Mouse (Mus musculus) ES-Bruce4 (cell line): ENCODE measurements around the gene Aspm. TPM values are rescaled to one million over a fixed set of nuclear protein-coding genes. Genes with fewer than 3 reads are reported as not detected.
"Not testable (repeated sequence)": the region's sequence is repeated elsewhere in the genome, so short reads cannot be mapped to it uniquely, and the experiment has no call there.

Experiments
- H3K27ac ChIP-seq: 2 replicates; pipeline ENCODE4 v1.5.1; 2012; ENCODE audit warnings: low read length, inconsistent platforms; ENCODE audit not compliant: insufficient read depth
- H3K27me3 ChIP-seq: 2 replicates; pipeline ENCODE4 v1.6.1; 2012; ENCODE audit warnings: mild to moderate bottlenecking, low read length, inconsistent platforms; ENCODE audit not compliant: control insufficient read depth, poor library complexity, insufficient read depth, severe bottlenecking
- H3K36me3 ChIP-seq: 2 replicates; pipeline ENCODE4 v1.6.1; 2012; ENCODE audit warnings: inconsistent platforms, mild to moderate bottlenecking, low read length, moderate library complexity; ENCODE audit not compliant: control insufficient read depth, poor library complexity, insufficient read depth, severe bottlenecking
- H3K4me1 ChIP-seq: one replicate; pipeline ENCODE4 v1.8.1; 2011; ENCODE audit warnings: low read length; ENCODE audit not compliant: control insufficient read depth, insufficient read depth
- H3K4me3 ChIP-seq: 2 replicates; pipeline ENCODE4 v1.5.1; 2011; ENCODE audit warnings: low read depth, mild to moderate bottlenecking, low read length
- H3K9ac ChIP-seq: 2 replicates; pipeline ENCODE4 v1.6.1; 2012; ENCODE audit warnings: low read depth, mild to moderate bottlenecking, inconsistent platforms; ENCODE audit not compliant: poor library complexity, severe bottlenecking
- H3K9me3 ChIP-seq: replicated peaks from 2 replicates; pipeline ENCODE4 v1.6.1; 2012; ENCODE audit warnings: mild to moderate bottlenecking, low read length, inconsistent platforms; ENCODE audit not compliant: control insufficient read depth, poor library complexity, insufficient read depth, severe bottlenecking
- CTCF ChIP-seq: IDR thresholded peaks from one replicate; pipeline ENCODE4 v1.8.1; 2011; ENCODE audit warnings: low read depth, low read length
- EP300 ChIP-seq: IDR thresholded peaks from 2 replicates; pipeline ENCODE4 v1.6.1; 2011; ENCODE audit warnings: low read depth, low read length; ENCODE audit not compliant: insufficient read depth
- POLR2A ChIP-seq: IDR thresholded peaks from one replicate; pipeline ENCODE4 v1.8.1; 2011; ENCODE audit warnings: low read length; ENCODE audit not compliant: insufficient read depth
- polyA plus RNA-seq: library from polyadenylated mRNA; stranded (reverse); fragments of >200 nt; gene quantifications from 2 replicates; pipeline ENCODE4 v1.2.4, GENCODE M21; 2011; ENCODE audit warnings: low read depth; ENCODE audit not compliant: missing spikeins, insufficient read depth, insufficient read length

Gene Aspm
- polyA plus RNA-seq, 1 experiment, result 56.7 TPM

DNA sequence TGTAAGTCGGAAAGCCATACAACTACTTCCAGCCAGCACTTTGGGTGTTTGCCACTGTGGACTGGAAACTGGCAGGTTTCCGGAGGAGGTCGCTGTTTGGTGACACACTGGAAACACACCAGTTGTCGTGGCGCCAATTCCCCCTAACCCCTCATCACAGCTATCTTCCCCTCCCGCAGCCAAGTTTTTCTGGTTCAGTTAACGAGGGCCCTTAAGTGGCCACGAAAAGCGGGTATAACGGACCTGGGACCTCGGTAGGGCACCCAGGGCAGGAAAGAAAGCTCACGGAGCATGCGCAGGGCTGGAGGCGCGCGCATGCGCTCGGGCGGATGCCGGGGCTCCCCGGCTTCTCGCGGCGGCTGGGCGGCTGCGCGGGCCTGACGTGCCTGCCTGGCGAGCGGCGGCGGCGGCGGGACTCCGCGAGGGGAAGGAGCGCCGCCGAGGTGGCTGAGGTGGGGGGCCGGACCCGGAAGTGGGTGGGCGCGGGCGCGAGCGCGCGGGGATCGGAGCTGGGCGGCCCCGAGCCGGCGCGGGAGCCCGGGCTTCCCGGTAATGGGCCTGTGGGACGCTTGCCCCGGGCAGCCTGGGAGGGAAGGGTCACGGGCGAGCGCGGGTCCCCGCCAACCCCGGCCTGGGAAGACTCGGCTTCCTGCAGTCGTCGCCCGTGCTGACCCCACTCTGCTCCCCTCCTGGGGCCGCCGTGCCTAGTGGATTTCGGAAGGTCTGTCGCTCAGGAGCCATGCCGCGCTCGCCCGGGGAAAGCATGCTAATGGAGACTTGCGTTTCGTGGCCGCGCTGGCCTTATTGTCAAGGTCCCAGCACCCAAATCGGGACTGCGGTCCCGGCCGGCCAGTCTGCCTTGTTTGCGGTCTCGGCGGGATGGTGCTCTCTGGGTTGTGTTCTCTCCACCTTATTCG lies 32.4 kb upstream of the Aspm start, which contains the start of gene Zbtb41:
Gene Zbtb41, plus strand, starts transcription at position 414 of the 917 bp plus-strand sequence.
- Histone ChIP-seq H3K27ac (peak within 1 kb of the TSS; percentile 2; the same call in 1 of the 2 replicates), H3K4me1 (peaks cover 1% of the 10 kb centered on the region)
- TF ChIP-seq CTCF, result peak; percentile 47
- TF ChIP-seq EP300, result no peak
- peak; percentile 21 for TF ChIP-seq POLR2A

DNA sequence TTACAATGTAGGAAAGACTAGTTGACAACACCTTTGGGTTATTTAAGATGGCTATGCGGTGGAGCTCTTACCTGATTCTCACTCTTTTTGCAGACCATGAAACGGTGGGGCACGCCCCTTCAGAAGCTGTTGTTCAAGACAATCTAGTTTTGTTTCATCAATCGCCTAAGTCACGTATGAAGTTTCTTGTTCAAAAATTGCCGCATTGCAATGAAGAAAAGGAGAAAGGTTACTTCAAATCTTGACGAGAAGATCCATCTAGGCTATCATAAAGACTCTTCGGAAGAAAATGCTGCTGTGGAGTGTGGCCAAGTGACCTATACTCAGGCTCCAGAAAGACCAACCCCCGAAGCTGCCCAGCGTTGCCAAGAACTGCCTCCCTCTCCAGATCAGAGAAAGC lies 31.6 kb upstream of the Aspm start:
- H3K4me1 ChIP-seq, result peaks cover 1% of the 10 kb centered on the region

More for the DNA sequence above, 32.4 kb upstream of the Aspm start, which contains the start of gene Zbtb41:
- Histone ChIP-seq H3K36me3 (peaks cover 16% of the 10 kb centered on the region), H3K4me3 (peak within 1 kb of the TSS; percentile 80), H3K9me3 (no peaks in the 10 kb centered on the region), H3K27me3 (no peaks in the 10 kb centered on the region), H3K9ac (peak within 1 kb of the TSS; percentile 98)

GRCm38 (mm10) chr1:139423931-139424330 lies 30.6 kb upstream of the Aspm start:
- Histone ChIP-seq H3K4me1 (peaks cover 1% of the 10 kb centered on the region), H3K36me3 (peaks cover 18% of the 10 kb centered on the region), H3K27me3 (no peaks in the 10 kb centered on the region), H3K9ac (no peak overlapping the region), H3K4me3 (peak overlapping the region; percentile 18; the same call in 1 of the 2 replicates), H3K9me3 (no peaks in the 10 kb centered on the region), H3K27ac (no peak overlapping the region)
- no peak for TF ChIP-seq POLR2A
- TF ChIP-seq CTCF, result no peak
- TF ChIP-seq EP300, result no peak

More for the DNA sequence above, 31.6 kb upstream of the Aspm start:
- Histone ChIP-seq H3K9ac (peak overlapping the region; percentile 98), H3K9me3 (no peaks in the 10 kb centered on the region), H3K27ac (no peak overlapping the region), H3K27me3 (no peaks in the 10 kb centered on the region), H3K36me3 (peaks cover 17% of the 10 kb centered on the region), H3K4me3 (peak overlapping the region; percentile 80)
- TF ChIP-seq POLR2A, result no peak

GRCm38 (mm10) chr1:139425006-139425405 lies 29.6 kb upstream of the Aspm start:
- no peak for TF ChIP-seq POLR2A
- no peak for TF ChIP-seq EP300
- no peak for TF ChIP-seq CTCF
- Histone ChIP-seq H3K27me3 (no peaks in the 10 kb centered on the region), H3K9ac (no peak overlapping the region), H3K4me1 (peaks cover 1% of the 10 kb centered on the region), H3K36me3 (peaks cover 28% of the 10 kb centered on the region), H3K9me3 (no peaks in the 10 kb centered on the region), H3K27ac (no peak overlapping the region), H3K4me3 (peak overlapping the region; percentile 32; the same call in 1 of the 2 replicates)

DNA sequence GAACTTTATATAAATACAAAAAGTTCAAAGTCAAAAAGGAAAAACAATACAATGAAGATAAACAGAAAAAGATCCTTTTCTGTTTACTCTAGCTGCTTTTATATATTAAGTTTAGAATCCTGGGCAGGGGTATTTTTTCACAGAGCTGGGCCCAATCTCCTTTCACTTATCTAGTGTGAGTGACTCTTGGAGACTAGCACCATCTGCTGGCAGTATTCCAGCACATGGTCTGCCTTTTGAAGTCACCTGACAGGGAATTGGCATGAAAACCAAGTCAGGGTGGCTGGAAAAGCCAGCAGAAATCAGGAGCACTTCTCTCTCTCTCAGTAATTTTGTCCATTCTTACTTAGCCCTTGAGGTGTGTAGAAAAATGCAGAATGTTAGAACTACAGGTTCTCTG lies 16.2 kb upstream of the Aspm start:
- Histone ChIP-seq H3K27me3 (no peaks in the 10 kb centered on the region), H3K27ac (no peak overlapping the region), H3K36me3 (peaks cover 30% of the 10 kb centered on the region), H3K9ac (no peak overlapping the region), H3K9me3 (no peaks in the 10 kb centered on the region), H3K4me3 (no peak overlapping the region), H3K4me1 (no peaks in the 10 kb centered on the region)
- TF ChIP-seq CTCF (peak; percentile 19), EP300 (no peak)

GRCm38 (mm10) chr1:139443103-139443502 lies 11.5 kb upstream of the Aspm start:
- not testable (repeated sequence) for H3K9me3 ChIP-seq, H3K9ac ChIP-seq, H3K4me3 ChIP-seq, H3K27me3 ChIP-seq, H3K27ac ChIP-seq, H3K4me1 ChIP-seq
- peaks cover 18% of the 10 kb centered on the region for H3K36me3 ChIP-seq
